Mouse (Mus musculus) frontal cortex, adult 2 months (tissue): ENCODE results near the gene Fam169a. TPM values are rescaled to one million over a fixed set of nuclear protein-coding genes. Genes with fewer than 3 reads are reported as not detected.

ENCODE experiments used
- DNase-seq, 2 experiments: peaks; one replicate each; pipeline ENCODE4 v3.0.0; 2022; ENCODE audit warnings: low spot score in 1 of 2; ENCODE audit errors: extremely low spot score in 1 of 2
- polyA plus RNA-seq: library from polyadenylated mRNA; depleted of rRNA; stranded (reverse); fragments of >200 nt; gene quantifications from 2 replicates; pipeline ENCODE4 v1.2.3, GENCODE M21; 2012; rRNA removed

Gene Fam169a
- polyA plus RNA-seq, 1 experiment: 24.0 TPM

DNA sequence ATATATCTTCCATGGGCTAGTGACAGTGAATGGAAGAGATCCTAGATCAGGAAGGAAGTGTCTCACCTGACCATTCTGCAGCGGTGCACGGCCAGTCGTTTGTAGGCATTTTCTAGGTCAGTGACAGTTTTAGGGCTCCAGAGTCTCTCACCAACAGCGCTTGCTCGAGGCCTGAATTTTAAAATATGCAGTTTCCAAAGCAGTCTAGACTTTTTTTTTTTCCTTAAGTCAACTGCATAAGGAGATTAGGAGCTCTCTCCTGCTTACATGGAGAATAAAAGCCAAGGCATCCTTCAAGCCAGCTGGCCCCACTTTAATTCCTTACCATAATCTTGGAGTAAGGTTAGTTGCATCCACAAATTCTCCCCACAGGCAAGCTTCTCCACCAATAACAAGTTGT, 109.6 kb downstream of the Fam169a start:
- no peak for DNase-seq

GRCm38 (mm10) chr13:97178943-97179342, 111.9 kb downstream of the Fam169a start:
- no peak for DNase-seq

DNA sequence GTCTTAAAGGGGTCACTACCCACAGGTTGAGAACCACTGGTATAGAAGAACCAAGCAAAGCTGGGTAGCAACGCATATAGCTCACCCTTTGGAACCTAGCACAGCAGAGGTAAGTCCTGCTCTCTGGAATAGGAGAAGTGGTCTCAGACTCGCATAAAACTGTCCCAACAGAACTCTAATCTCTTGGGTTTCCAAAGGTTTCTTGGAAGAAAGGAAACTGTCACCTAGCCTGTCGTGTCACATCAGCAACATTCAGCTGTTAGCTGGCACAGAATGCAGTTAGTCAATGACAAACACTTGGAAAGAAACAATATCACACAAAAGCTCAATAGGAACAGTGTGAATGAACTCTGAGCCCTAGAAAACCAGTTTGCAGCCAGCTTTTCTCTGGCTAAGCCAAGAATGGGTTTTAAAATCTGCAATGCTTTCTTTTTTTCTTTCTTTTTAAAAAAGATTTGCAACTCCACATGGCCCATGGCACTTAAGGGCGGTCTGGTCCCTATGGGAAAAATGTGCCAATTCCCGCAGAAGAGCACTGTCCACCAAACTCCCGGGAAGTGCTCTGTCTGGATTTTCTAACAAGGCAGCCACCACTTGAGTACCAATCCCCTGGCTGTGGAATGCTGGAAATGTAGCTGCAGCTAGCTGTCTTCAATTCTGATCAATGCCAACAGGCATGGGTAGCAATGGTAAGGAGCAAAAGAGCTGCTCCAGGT, 113.2 kb downstream of the Fam169a start:
- no peak for DNase-seq

Other genes with a start within 250 kb of the Fam169a start
- 8.1 and 8.8 TPM in 2 replicates for gene Gcnt4, start 142.6 kb upstream of the Fam169a start, polyA plus RNA-seq
- not detected in 2 replicates for gene 1700029F12Rik, start 32.9 kb upstream of the Fam169a start, polyA plus RNA-seq
- 0.23 and 0.60 TPM in 2 replicates for gene Gm6169, start 32.0 kb downstream of the Fam169a start, polyA plus RNA-seq
- gene Gfm2, start 70.7 kb downstream of the Fam169a start, polyA plus RNA-seq: 34.8 and 35.9 TPM in 2 replicates
- gene Nsa2, start 70.7 kb downstream of the Fam169a start, polyA plus RNA-seq: 53.2 and 65.2 TPM in 2 replicates
- 108 and 160 TPM in 2 replicates for gene Hexb, start 131.1 kb downstream of the Fam169a start, polyA plus RNA-seq
- 204 and 210 TPM in 2 replicates for gene Enc1, start 173.8 kb downstream of the Fam169a start, polyA plus RNA-seq